Mouse (Mus musculus): Measurements from ENCODE around the gene Foxj1. TPM values are rescaled to one million over a fixed set of nuclear protein-coding genes. Genes with fewer than 3 reads are reported as not detected.

The Foxj1 gene
- total RNA-seq, 1 experiment from 2014 or later: 0.30 TPM

- DNase-seq: no peak
These were observed 7.0 kb upstream of the Foxj1 start for GRCm38 (mm10) chr11:116342069-116342791.

- DNase-seq: no peak
These were observed 2.3 kb upstream of the Foxj1 start for GRCm38 (mm10) chr11:116337531-116337930.

DNA sequence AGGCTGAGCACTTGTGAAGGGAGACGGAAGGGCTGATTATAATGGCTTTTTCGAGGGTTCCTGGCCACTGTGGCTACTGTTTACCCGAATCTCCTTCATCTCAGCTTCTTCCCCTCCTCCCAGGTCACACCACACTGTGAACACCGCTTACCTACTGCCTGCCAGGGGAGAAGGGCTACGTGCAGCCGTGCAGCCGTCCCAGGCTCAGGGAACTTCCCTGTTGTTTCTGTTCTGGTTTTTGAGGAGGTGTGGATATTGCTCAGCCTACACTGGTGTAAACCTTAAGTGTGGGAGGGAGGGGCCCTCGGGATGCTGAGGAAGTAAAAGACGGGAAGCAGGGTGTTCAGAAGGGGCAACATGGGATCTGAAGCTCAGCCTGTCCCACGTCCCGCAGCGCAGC, 1.8 kb upstream of the Foxj1 start:
- DNase-seq: no peak

DNA sequence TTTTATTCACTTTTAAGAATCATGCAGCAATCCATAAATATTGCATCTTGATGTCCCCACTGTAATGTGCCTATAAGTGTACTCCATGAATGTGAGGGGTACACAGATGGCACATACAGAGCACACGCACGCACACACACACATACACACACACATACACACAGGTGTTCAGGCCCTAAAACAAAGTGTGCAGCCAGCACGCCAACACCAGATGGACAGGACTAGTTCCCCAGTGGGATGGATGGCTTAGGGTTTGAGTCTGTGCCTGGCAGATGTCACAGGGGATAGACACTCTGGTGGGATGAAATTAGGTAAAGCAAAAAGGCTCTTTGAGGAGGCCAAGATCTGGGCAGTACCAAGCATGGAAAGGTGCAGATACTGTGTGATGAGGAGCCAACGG, 1.2 kb upstream of the Foxj1 start:
- DNase-seq: no peak

DNA sequence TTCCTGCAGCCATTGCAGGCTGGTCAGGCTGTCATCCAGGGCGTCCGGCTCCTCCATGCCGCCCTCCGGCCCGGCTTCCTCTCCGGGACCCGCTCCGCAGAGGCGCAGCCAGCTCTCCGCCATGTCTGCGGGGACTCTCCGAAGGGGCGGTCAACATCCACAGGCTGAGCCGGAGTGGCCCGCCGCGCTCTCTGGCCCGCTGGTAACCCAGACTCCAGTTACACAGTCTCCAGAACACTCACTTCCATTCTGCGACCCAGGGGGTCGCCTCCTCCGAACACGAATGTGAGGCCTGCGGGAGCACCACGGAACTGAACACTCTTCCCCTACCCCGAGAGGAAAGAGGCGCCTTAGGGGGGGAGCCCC, 799 bp downstream of the Foxj1 start:
- no peak for DNase-seq

DNA sequence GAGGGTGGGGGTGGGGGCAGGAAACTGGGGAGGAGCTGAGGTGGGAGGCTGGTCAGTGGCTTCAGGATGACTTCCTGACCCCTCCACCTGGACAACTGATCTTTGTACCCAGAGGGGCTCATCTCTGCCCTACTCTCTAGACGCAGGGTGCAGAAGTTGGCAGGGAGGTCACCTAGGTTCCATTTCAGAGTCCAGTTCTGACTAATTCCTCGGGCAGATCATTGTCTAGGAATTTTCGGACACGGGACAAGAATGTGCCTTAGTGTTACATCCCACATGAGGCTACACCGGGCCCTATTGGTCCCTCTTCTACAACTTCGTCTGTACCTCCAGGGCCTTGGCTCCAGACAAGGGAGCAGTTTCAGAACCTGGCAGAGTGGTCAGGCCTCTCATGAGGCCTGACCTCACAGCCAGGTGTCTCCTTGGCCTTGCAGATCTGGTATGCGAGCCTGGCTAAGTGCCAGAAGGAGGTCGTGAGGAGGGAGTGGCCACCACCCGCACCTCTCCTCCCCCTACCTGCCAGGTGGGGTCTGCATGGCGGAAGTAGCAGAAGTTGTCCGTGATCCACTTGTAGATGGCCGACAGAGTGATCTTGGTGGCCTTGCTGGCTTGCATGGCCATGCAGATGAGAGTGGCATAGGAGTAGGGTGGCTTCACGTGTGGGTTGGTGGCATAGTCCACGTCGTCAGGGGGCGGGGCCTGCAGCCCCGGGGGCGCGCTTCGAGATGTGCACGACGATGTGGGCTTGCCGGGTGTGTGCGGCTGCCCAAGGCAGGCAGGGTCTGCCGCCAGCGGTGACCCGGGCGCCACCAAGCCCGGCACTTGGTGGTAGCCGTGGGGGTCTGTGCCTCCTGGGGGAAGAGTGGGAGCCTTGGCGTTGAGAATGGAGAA, 1.4 kb downstream of the Foxj1 start:
- no peak for DNase-seq

- no peak for DNase-seq
These were observed 2.3 kb downstream of the Foxj1 start for GRCm38 (mm10) chr11:116332983-116333270.

DNA sequence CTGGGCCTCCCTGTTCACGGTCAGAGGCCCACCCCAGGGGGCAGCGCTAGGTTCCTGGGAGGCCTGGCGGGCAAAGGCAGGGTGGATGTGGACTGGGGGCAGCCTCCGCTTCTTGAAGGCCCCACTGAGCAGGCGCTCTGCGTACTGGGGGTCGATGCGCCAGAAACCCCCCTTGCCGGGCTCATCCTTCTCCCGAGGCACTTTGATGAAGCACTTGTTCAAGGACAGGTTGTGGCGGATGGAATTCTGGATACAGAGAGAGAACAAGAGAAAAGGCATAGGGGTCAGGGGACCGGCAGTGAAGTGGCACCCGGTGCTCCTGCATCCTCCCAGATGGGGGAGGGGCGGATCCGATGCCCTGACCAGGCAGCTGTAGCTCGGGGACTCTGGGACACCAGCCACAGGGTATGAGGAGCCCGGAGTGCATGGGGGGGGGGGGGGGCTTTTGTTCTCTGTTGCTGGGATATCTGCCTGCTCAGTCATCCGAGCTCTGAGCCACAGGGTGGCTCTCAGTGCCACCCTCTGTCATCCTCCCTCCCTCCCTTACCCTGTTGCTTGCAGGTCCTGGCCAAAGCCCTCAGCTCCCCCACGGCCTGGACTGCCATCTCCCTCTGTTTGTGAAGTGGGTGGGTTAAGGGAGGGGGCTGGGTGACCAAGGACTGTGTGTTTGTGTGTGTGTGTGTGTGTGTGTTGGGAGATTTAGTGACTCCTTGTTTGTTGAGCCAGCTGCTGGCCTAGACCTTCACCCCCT, 2.8 kb downstream of the Foxj1 start:
- peak; percentile 45 for DNase-seq

- DNase-seq: no peak
These were observed 5.0 kb downstream of the Foxj1 start for GRCm38 (mm10) chr11:116330211-116330518.

- DNase-seq: no peak
These were observed 5.6 kb downstream of the Foxj1 start for GRCm38 (mm10) chr11:116329314-116330210.

DNA sequence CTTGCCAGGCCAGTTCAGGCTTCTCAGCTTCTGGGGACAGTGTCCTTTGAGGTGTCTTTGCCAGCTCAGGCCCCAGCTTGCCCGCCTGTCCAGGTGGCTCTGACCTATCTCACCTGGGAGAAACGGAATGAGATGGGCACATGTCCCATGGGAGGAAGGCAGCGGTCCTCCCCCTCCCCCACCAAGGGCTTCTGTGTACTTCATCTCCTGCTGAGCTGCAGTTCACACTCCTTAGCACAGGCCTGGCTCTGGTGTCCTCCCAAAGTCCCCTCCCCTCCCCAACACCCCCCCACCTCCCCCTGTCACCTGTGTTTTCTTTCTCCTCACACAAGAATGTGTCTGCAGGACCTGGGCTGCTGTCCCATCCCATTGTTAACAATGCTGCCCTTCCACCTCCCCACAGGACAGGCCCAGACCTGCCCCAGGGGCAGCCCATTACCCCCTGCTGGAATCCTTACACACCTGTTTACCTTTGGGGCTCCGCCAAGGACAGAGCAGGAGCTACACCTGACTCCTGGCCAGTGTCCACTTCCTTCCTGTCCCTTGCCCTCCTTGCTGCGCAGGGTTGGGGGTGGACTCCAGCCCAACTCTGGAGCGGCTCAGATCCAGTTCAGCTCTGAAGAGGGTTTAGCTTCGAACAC, 8.1 kb downstream of the Foxj1 start:
- DNase-seq: no peak

DNA sequence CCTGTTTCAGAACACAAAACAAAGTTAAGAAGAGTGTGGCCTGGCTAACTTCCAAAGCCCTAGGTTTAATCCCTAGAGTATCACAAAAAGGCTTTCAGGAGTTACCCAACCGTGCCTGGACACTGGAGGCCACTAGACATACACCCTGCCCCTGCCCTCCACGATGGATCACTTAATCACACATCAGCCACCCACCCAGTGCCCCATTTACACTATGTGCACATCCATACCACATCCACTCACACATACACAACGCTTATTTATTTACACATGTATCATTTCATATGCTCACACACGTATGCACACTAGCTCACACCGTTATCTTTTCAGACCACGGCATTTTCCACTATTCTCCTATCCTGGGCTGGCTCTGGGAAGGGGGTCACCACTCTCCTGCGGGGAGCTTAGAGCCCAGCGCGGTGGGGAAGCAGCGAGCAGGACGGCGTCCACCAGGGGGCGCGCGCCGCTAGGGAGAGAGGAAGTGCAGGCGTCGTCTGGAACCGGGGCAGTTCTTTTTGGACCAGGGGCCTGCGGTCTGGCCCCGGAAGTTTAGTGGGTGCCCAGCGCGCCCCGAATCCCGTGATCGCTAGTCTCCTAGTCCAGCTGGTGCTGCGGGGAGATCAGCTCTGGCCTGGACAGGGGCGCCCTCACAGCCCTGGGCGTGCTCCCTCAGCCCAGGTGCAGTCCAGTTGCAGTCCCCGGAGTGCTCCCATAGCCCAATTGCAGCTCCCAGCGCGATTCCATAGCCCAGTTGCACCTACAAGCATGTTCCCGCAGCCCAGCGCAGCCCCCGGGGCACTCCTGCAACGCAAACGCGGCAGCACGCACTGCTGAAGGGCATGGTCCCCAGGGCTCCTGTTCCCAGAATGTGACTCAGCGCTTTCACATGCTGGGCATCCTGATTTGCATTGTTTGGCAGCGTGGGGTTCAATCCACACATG, 16.2 kb downstream of the Foxj1 start:
- peak; percentile 95 for DNase-seq

GRCm38 (mm10) chr11:116312359-116312758, 22.8 kb downstream of the Foxj1 start:
- DNase-seq: no peak

- no peak for DNase-seq
These were observed 24.0 kb downstream of the Foxj1 start for GRCm38 (mm10) chr11:116311169-116311568.

DNA sequence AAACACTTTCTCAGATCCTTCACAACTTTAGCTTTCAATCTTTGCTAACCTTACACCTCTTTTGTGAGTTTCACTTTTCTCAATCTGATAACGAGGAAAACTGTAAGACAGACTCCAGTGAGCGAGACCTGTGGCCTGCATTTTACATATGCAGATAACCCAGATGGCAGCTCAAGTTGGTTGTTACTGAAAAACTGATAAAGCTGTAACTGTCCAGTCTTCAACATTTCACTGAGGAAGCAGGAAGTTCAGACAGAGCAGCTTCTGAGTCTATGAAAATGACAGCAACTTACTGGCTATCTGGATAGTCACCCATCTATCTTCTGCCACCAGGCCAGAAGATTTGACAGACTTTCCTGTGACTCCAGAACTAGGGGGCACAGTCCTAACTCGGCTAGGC, 25.6 kb downstream of the Foxj1 start:
- DNase-seq: no peak

- DNase-seq: no peak
These were observed 27.3 kb downstream of the Foxj1 start for GRCm38 (mm10) chr11:116307762-116308531.

- DNase-seq: no peak
These were observed 28.0 kb downstream of the Foxj1 start, which contains the start of gene Exoc7 for GRCm38 (mm10) chr11:116307019-116307725. Gene Exoc7 (minus strand): TSS chr11:116307233.

DNA sequence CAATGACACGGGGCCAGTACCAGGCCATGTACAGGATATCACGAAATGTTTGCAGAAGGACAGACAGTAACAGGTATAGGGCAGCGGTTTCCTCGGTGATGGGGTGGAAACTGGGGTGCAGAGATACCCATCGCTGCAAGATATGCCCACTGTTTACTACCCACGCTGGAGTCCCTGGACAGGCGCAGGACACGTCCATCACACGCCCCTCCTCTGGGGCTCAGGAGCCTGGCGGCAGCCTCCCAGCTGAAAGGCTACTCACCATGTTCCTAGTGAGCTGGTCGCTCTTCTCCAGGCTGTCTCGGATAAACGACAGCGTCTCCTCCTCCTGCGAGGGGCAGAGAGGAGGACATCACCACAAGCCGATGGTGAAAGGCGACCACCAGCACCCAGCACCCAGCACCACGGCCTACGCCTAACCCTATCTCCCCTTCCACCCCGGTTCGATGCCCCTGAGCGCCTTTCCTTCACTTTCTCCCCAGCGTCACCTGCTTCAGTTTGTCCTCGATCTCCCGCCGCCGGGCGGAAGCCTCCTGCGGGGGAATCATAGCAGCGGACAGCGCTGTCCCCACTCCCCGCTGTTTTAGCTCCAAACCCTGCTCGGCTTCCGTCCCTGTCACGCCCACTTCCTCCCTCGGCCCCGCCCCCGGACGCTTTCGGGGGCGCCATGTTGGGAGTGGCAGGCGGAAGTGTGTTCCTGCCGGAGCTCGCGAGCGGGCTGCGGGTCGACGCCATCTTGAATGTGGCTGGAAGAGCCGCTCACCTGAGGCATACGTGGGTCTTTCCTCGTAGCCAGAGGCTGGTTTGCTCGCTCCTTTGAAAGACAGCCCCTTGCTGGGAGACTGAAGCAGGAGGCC, 28.8 kb downstream of the Foxj1 start:
- DNase-seq: peak; percentile 97

All from adrenal gland, postnatal 14 days (tissue).